Mouse (Mus musculus): ENCODE data around the gene Ddx43.
"Not testable (repeated sequence)": the region's sequence is repeated elsewhere in the genome, so short reads cannot be mapped to it uniquely, and the experiment has no call there.

DNA sequence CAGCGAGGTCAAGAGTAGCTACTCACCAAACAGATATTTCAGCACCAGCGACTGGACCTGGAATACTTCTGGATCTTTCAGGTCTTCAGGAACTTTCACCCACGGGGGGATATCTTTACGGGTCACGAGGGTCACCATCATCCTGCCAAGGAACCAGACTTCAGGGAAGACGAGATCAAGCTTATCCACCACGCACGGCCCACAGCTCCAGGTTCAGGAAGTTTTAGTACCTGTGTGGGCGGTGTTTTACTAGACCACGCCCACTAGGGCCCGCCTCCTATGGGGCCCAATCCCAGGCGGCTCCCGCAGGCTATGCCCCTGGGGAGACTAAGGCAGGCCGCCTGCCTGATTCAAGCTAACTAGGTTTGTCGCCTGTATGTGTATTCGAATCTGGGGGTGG lies 27.6 kb upstream of the Ddx43 start, which contains the start of gene Dppa5a:
- not testable (repeated sequence) for TF ChIP-seq CTCF, EP300 (IDR thresholded peaks at IDR 0.05)
